Mouse (Mus musculus) adrenal gland (tissue): Measurements from ENCODE around the gene Zfp113.
"Not testable (repeated sequence)": the region's sequence is repeated elsewhere in the genome, so short reads cannot be mapped to it uniquely, and the experiment has no call there.

ENCODE experiments used
- intact Hi-C: fragments of 180-260 bp; cut with DNase I; formaldehyde crosslinking; loops from one replicate; pipeline ENCODE4 v1.15.1; 2025
- microRNA-seq, 2 experiments: library from miRNA; unstranded; fragments of <30 nt; microRNA quantifications; one replicate each; pipeline ENCODE4; 2019

Zfp113 gene

DNA sequence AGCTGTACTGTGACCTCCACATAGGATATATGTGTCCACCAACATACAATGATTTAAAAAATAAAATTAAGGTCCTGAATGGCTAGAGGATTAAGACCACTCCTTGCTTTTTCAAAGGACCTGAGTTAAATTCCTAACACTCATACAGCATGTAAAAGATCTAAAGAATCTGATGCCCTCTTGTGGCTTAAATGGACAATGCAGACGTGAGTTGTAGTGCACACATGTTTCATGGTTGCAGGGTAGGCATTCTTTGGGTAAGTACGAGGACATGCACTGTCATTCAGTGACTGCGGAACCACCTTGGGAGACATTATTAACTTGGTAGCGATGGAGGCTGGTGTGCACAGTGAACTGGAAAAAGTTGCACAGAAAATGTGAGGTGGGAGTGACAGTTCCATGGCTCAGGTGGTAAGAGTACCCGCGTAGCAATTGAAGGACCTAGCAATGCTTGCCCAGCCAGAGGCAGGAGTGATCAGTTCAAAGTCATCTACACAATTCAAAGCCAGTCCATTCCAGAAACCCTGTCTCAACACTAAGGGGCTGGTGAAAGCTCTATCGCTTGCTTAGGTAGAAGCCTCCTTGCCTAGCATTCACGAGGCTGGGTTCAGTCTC, 17.5 kb downstream of the Zfp113 start:
- intact Hi-C loops = loop anchor here (5.0 kb wide), 1 partner anchor 251 kb away; no protein-coding TSS in a partner anchor

DNA sequence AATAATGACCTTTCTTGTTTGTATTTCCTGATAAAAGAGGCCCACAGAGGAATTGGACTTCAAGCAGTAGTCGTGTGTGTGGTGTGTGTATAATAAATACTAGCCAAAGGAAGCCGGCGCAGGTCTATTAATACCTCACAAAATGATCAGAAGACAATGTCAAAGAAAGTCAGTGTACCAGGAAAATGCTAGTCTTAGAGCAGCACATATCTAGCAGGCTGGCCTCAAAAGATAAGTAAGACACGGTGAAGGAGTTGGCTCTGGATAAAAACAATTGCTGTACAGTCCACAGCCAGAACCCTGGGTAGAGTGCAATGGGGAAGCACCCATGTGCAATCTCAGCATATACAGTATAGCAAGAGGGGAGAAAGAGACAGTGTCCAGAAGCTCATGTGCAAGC, 18.3 kb downstream of the Zfp113 start:
- intact Hi-C loops = loop anchor here (5.0 kb wide), 1 partner anchor 250 kb away; no protein-coding TSS in a partner anchor

DNA sequence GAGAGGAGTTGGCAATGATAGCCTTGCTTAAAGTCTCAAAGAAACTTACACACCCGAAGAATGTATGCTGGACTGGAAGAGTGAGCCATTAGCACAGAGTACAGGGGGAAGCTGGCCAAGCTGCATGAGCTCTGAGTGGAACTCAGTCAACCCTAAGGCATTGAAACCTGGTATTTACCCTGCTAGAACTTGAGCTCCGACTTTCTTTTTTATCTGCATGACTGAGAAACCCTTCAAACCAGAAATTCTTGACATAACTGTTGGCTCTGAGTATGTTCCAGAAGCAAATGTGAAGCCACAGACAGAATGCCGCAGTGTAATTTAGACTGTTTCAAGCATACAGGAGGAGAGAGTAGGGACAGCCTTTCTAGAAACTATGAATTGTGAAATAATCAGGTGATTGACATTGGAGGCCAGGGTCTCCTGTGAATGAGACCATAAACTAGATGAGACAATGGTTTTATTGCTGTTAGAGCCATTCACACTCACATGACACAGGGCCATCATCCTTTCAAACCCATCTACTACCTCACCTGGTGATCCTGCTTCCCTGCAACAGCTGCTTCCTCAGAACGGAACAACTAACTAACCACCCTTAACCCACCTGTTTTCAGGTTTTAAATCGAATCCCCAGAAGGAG, 23.0 kb downstream of the Zfp113 start:
- intact Hi-C loops = no loop called here

DNA sequence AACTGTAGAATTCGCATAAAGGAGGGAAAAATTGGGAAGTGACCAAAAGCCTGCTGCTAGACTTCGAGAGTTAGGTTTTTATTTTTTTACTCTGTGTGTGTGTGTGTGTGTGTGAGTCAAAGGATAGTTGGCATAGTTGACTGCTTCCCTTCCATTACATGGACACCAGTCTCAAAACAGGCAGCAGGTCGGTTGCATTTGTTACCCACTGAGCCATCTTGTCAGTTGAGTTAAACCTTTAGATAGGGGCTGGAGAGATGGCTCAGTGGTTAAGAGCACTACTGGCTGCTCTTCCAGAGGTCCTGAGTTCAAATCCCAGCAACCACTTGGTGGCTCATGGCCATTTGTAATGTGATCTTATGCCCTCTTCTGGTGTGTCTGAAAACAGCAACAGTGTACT, 37.5 kb downstream of the Zfp113 start:
- intact Hi-C loops = no loop called here

DNA sequence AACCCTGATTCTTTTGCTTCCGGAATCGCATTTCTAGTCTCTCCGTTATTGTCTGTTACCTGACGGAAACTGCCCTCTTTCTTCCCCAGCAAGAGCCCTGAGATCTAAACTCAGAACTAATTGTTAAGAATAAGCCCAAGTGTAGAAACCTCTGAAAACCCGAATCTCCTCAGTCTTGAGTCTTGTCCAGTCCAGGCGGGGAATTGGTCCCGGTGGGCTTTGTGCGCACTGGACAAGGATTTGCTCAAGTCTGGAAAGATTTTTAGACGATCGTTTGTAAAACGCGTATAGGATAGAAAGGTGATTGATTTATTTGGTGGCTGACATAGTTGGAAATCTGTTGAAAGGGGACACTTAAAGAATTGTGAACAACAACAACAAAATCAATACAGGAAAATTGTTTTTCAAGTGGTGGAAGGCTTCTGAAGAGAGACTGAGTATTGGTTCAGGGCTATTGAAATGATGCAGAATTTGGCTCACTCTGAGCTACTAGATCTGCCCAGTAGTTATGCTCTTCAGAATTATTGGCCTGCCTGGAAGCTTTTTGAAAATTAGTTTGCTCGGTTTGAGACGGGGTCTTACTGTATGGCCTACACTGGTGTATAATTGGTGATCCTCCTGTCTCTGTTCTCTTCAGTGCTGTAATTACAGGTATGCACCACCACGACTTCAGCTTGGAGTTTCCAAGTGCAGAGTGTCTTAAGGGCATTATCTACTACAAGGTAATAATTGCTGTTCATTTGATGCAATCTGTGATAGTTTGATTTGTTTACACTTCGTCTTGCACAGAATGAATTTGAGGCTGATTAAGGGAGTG, 38.1 kb downstream of the Zfp113 start:
- intact Hi-C loops = no loop called here

DNA sequence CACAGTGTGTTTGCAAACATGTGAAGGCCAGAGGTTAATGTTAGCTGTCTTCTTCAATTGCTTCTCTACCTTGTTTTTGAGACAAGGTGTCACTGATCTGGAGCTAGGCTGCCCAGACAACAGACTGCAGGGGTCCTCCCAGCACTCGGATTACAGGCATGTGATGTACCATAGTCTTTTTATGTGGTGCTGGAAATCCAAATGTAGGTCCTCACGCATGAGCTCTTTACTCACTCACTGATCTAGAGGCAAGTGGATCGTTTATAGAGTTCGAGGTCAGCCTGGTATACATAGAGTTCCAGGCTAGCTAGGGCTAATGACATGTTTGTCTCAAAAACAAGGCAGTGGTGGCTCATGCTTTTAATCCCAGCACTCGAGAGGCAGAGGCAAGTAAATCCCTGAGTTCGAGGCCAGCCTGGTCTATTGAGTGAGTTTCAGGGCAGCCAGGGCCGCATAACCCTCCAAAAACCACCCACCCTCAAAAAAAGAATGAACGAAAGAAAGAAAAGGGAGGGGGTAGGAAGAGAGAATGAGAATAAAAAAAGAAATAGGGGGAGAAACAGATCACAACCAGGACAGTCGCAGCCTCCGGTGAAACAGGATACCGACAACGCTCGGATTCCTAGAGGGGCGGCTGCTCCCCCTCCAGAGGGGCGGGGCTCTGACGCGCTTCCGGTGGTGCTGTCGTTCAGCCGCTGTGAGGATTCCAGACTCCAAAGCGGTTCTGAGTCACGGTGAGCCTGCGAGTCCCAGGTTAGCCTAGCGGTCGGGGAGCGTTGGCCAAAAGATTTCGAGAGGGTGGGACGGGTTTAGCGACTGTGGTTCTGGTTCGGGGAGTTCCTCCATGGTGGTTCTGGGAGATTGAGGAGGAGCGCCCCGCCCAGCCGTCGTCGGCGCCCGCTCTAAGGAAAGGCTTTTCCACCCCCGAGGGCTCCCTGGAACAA, 39.0 kb downstream of the Zfp113 start, which contains the start of gene Zscan21:
TSS of gene Zscan21 (plus strand) at position 649 of the 944 bp plus-strand sequence.
- intact Hi-C loops = loop anchor here (1.0 kb wide), 1 partner anchor 39 kb away; the partner anchor contains the start of gene Zfp113

DNA sequence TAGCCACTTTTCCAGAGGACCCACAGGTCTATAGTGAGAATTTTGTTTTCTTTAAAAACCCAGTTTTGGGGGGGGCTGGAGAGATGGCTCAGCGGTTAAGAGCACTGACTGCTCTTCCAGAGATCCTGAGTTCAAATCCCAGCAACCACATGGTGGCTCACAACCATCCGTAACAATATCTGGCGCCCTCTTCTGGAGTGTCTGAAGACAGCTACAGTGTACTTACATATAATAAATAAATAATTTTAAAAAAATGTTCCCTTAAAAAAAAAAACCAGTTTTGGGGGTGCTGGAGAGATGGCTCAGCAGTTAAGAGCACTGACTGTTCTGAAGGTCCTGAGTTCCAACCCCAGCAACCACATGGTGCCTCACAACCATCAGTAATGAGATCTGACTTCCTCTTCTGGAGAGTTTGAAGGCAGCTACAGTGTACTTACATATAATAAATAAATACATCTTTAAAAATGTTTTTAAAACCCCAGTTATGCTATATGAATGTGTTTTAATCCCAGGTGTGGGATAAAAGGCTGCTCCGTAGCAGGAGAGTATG, 45.6 kb downstream of the Zfp113 start:
- intact Hi-C loops = not testable (repeated sequence)

DNA sequence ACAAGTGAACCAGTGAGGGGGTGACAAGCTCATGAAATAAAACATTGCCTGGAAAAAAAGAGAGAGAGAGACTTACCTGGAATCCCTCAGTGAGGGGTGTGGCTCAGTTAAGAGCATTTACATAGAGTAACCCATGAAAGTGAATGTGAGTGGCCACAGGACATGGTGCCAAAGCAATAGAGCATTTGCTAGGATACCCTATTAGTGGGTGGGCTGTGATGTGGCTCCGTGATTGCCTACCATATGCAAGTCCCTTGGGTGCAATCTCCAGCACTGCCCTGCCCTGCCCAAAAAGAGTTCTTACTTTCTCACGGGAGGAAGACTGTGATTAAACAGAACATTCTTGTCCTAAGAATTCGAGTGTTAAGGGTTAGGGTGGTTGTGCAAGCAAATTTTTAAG, 48.4 kb downstream of the Zfp113 start:
- intact Hi-C loops = no loop called here

DNA sequence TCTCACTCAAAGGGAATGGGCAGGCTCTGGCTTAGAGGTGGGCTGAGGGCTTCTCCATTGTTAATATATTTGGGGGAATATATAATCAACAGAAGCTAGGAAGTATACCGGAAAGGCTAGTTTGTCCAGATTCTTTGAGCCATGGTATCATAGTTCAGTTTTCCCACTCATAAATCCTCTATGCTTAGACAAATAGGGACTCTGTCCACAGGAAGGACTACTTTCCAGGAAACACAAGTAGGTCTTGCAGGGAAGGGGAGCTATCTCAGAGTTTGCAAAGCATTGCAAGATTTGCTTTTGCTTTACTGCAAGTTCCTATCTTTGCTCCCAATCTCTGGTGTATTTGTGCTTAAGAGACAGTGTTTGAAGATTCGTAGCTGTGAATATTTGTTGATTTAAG, 50.6 kb downstream of the Zfp113 start:
- intact Hi-C loops = no loop called here

DNA sequence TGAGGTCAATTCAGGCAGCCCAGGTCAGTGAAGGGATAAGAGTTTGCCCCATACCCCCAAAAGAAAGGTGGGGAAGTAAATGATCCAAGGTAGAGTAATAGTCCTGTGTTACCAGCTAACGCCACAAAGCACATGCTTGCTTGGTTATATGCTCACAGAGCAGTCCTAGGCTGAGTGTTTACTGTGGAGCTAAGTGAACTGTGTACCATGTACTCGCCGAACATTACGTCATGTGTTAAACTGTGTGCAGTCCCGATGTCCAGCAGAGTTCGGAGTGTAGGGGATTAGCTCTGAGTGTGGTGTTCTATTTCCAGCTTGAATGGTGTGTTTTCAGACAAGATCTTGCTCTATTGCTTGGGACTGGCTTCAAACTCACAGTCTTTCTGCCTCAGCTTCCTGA, 61.1 kb downstream of the Zfp113 start:
- intact Hi-C loops = no loop called here

DNA sequence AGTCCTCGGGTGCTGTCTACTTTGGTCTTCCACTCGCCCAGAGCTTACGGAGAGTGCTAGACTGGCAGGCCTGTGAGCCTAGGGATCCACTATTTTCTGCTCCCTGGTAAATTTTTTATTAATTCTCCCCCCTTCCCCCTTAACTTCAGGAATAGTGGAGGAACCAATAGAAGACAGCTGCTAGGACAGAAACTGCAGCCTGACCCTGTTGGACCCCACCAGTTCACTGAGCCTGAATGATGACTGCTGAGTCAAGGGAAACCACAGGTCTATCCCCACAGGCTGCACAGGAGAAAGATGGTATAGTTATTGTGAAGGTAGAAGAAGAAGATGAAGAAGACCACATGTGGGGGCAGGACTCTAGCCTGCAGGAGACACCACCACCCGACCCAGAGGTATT, 62.8 kb downstream of the Zfp113 start:
- intact Hi-C loops = no loop called here

DNA sequence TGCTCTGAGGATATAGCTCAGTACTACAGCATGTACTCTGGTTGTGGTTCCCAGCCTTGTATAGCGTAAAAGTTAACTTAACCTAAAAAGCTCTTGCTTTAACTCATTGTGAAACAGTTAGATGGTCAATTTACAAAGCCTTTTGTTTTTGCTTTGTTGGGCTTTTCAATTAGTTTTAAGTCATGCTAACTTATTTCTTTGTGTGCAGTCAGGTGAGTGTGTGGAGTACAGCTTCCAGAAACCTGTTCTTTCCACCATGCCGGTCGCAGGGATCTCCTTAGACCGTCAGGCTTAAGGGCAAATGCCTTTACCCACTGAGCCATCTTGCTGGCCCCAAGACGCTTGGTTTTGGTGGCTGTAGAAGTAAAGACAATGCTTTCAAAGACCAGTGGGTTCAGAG, 64.8 kb downstream of the Zfp113 start:
- intact Hi-C loops = no loop called here

DNA sequence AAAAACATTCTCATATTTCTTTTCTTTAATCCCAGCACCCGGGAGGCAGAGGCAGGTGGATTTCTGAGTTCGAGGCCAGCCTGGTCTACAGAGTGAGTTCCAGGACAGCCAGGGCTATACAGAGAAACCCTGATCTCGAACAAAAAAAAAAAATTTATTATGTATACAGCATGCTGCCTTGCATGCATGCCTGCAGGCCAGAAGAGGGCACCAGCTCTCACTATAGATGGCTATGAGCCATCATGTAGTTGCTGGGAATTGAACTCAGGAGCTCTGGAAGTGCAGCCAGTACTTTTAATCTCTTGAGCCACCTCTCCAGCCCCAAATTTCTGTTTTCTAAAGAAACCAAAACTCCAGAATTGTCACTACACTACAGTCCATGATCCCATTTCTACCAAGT, 65.3 kb downstream of the Zfp113 start:
- intact Hi-C loops = no loop called here

Small RNAs within 50 kb of the gene (microRNA-seq; reads per million reads assigned to microRNA genes)
- gene Mir106b (456 to 755 reads per million in 2 experiments), gene Mir25 (161 to 186 reads per million in 2 experiments), gene Mir93 (924 to 1,744 reads per million in 2 experiments)
